Mouse (Mus musculus) left cerebral cortex, adult 11 months (tissue): ENCODE measurements around the gene Kmt2a.

Experiments
- DNase-seq: peaks from one replicate; pipeline ENCODE4 v3.0.0; 2022; ENCODE audit warnings: low spot score

The Kmt2a gene

GRCm38 (mm10) chr9:44879694-44880271 is 1.3 kb downstream of the Kmt2a start:
- DNase-seq = no peak

GRCm38 (mm10) chr9:44878776-44879500 is 2.2 kb downstream of the Kmt2a start:
- no peak for DNase-seq

GRCm38 (mm10) chr9:44877686-44878085 is 3.4 kb downstream of the Kmt2a start:
- no peak for DNase-seq

GRCm38 (mm10) chr9:44875476-44875875 is 5.6 kb downstream of the Kmt2a start:
- DNase-seq = no peak

- DNase-seq = no peak
Observed at GRCm38 (mm10) chr9:44874198-44874597, 6.9 kb downstream of the Kmt2a start.

- no peak for DNase-seq
Observed at GRCm38 (mm10) chr9:44873665-44874064, 7.4 kb downstream of the Kmt2a start.

DNA sequence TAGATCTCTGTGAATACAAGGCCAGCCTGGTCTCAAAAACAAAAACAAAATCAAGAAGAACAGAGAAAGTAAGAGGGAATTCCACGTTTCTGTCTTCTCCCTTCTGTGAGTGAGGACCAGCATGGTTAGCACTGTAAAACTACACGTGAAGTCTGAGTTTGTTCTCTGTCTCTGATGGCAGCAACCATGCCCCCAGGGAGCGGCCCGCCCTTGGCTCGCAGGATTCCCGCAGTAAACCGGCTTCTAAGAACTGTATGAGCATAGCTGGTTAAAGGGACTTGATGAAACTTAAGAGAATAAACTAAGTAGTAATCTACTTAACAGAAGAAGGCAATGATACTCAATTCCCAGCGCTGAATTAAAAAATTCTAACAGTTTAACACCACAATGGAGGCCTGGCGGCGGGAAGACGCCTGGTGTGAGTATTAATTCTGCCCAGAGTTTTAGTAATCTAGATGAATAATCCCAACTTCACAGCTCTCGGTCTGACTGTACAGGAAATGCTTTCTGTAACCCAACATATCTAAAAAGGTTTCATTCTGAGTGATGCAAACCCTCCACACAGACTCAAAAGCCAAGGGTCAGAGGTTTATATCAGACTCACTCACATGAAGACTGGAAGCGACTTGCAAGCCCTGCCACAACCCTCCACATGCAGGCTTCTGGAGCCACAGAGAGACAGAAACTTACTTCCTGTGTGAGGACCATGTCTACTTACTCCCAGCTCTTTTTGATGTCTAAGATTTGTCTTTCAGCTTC is 12.6 kb downstream of the Kmt2a start:
- no peak for DNase-seq

DNA sequence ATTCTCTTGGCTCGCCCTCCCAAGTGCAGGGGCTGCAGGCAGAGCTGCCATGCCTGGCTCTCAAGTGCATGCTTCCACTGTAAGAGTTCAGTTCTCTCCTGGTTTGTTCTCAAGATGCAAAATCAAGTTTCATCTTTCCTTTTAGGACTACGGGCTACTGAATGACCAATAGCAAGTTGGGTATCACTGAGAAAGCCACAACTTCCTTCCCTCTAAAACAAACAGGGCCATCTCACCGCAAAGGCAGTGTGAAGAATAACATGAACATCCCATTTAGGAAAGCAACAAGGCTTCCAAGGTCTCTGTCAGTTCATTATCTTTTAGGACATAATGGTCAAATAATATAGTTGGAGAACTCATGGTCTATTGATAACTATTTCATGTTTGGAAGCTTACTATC is 13.4 kb downstream of the Kmt2a start:
- no peak for DNase-seq

DNA sequence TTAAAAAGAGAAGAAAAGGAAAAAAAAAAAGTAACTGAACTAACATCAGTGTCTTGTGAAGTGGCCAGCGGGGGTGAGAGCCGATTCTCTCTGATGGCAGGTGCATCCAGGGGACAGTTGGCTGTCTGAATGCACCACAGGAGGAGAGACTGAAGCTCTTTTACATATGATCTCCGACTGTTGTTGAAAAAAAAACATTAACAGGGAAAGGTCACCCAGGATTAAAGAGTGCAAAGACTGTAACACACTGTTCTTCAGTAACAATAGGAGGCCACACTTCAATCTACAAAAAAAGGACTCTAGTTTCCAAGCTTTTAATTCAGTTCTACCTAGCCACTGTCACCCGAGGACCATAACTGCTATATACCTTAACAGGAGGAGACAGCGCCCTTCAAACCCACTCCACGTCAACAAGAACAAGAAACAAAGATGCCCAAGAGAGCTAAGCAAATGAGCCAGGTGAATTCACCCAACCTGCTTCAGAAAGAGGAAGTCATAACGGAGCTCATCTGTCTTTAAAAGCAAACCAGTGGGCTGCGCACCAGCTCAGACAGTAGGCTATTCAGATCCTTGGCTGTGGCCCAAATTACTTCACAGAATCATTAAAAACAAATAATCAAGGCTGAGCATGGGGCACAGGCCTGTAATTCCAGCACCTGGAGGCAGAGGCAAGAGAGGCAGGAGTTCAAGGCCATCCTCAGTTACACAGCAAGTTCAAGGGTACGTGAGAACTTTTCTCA is 14.4 kb downstream of the Kmt2a start:
- DNase-seq = no peak

DNA sequence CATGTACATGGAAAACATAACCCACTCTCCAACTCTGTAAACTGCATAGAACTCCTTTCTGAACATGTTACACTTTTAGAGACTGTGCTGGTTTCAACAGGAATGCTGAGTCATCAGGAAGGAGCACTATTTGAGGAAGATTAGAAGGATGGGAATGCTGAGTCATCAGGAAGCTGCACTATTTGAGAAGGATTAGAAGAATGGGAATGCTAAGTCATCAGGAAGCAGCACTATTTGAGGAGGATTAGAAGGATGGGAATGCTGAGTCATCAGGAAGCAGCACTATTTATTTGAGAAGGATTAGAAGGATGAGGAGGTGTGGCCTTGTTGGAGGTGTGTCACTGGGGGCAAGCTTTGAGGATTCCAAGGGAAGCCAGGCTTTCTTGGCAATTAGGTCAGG is 20.0 kb downstream of the Kmt2a start:
- DNase-seq = no peak

- no peak for DNase-seq
Observed at GRCm38 (mm10) chr9:44858657-44859056, 22.4 kb downstream of the Kmt2a start.

- DNase-seq = no peak
Observed at GRCm38 (mm10) chr9:44857405-44857992, 23.6 kb downstream of the Kmt2a start.

DNA sequence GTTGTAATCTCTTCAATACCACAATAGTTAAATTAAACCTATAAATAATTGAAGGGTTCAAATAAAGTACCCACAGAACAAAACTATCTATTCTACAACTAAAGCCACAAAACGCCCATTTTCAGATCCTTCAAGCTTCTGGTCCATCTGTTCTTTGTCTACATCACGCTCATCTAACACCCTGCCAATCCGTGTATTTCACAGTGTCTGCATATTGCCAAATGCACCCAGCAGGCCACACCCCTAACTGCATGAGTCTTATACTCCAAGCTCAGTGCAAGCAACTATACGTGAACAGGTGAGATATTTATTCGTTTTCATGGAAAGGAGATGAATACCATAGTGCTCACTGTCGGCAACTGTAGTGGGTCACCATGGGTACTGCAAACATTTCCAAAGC is 25.9 kb downstream of the Kmt2a start:
- no peak for DNase-seq

- no peak for DNase-seq
Observed at GRCm38 (mm10) chr9:44847446-44847845, 33.6 kb downstream of the Kmt2a start.

DNA sequence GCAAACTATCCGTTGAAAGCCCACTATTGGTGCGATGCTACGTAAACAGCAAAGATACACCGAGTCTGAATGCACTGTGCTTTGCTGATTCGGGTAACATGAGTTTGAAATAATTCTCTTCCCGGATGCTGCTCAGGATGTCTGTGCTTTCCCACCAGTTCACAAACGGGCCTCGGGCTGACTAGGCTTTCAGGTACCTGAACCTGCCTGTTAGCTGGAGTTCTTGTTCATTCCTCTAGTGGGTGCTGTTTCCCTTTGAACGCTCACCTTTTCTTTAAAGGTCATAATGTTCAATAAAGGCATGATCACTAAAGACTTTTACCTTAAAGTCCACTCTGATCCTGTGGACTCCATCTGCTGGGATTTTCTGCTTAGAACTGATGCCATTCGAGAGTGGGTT is 39.9 kb downstream of the Kmt2a start:
- no peak for DNase-seq

DNA sequence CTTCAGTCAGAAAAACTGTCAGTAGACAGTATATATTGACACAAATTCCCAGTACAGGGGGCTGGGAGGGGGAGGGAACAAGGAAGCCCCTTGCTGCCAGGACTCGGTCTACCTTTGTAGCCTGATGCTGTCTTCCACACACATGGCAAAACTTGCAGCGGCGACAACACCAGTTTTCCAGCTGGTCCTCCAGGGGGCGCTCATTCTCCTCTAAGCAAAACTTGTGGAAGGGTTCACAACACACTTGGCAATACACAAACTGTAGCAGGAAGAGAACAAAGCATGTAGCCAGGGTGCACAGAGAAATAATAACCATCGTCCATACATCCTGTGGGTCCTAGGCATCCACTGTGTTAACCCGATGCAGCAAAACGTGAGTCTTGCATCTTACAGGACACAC is 44.7 kb downstream of the Kmt2a start:
- DNase-seq = peak; percentile 51

DNA sequence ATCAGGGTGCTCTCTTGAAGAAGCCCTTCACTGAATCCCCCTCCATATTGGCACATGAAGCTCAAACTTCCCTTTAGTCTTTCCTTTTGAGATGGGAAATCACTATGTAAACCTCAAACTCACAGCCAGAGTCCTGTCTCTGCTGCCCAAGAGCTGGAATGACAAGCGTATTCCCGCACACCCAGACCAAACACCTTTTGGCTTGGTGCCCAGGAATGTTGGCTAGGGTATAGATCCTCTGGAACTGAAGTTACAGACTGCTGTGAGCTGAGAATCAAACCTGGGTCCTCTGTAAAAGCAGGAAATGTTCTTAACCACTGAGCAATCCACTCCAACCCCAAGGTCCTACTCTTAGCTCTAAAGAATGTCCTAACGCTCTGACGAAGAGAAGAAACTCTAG is 48.7 kb downstream of the Kmt2a start:
- DNase-seq = no peak

GRCm38 (mm10) chr9:44830506-44830905 is 50.6 kb downstream of the Kmt2a start:
- DNase-seq = no peak

- peak; percentile 29 for DNase-seq
Observed at GRCm38 (mm10) chr9:44828944-44829343, 52.2 kb downstream of the Kmt2a start.

DNA sequence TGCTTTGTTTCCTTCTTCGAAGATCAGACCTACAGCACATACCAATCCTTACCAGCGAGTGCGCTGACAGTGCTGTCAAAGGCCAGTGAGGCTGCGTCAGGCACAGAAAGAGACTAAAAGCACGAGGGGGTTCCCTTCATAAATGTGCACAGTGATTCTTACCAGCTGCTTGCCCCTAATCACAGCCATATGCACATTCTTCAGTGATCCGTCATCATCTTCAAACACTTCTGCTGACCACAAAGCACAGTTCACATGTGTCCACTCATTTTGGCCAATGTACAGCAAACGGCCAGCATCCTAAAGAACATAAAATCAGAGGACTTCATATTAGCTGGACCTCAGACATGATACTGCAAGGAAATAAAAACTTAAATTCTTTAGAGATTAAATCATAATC is 54.4 kb downstream of the Kmt2a start:
- DNase-seq = no peak

GRCm38 (mm10) chr9:44819920-44820827 is 60.9 kb downstream of the Kmt2a start:
- no peak for DNase-seq
